Mouse (Mus musculus): ENCODE results near the gene Sdccag8. TPM values are rescaled to one million over a fixed set of nuclear protein-coding genes. Genes with fewer than 3 reads are reported as not detected.

Sdccag8 gene
- total RNA-seq (2021): 10 to 100 TPM; 11.2 to 12.7 TPM

DNA sequence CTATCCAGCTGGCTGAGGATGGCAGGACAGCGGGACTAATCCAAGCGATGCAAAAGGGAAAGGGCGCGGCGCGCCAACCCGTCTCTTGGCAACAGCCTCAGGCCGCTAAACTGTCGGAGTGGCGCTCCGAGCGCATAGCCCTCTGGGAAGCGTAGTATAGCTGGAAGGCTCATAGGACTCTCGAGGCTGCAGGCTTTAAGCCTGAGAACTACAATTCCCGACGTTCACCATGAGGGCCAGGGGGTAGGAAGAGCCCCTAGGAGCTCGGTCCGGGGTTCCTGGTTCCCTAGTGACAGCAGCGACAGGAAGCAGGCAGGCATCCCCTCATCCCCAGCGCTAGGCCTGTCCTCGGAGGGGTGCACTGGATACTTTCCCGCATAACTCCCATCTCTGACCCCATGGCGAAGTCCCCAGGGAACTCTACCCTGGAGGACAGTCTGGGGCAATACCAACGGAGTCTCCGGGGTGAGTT lies at the start of gene Sdccag8:
Gene Sdccag8 (plus strand): TSS at position 70 of the 472 bp plus-strand sequence.
- peak; percentile 94 to 96 for DNase-seq (ENCODE audit: extremely low spot score in 1 of 2, low spot score in 2 of 2)
- intact Hi-C loops (cut with DNase I): no loop called here

DNA sequence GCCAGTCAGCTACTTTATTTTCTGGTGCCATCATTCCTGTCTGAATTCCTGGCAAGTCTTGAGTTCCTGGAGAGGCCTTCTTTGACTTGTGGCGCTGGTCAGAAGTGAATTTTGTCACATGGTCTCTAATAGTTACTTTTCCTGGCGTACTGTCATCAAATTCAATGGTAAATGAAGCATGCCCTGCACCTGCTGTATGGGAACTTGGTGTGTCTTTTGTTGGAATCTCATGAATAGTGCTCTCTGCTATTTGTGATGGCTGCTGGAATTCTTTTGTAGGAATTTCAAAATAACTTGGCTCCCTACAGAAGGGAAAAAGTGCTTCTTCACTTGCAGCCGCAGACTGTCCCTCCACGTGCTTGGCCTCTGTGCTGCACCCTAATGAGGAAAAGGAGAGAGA lies 39.9 kb upstream of the Sdccag8 start:
- DNase-seq (ENCODE audit: extremely low spot score in 1 of 2, low spot score in 2 of 2): no peak
- intact Hi-C loops (cut with DNase I): no loop called here

DNA sequence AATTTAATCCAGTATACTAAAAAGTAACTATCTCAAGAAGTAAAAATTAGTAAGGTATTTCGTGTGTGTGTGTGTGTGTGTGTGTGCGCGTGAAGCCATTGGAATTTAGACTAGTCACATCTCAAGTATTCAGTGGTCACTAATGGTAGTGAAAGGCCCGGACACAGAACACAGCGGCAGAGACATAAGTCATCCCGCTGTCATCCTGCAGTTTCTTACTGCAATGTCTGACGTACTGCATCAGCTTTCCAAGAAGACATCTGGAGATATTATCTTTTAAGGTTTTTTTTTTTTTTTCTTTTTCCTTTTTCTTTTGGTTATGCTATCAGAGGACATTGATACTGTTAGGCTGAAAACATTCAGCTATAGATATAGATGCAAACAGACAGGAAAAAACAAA lies 25.1 kb upstream of the Sdccag8 start:
- no peak for DNase-seq (ENCODE audit: extremely low spot score in 1 of 2, low spot score in 2 of 2)
- intact Hi-C loops (cut with DNase I): no loop called here

DNA sequence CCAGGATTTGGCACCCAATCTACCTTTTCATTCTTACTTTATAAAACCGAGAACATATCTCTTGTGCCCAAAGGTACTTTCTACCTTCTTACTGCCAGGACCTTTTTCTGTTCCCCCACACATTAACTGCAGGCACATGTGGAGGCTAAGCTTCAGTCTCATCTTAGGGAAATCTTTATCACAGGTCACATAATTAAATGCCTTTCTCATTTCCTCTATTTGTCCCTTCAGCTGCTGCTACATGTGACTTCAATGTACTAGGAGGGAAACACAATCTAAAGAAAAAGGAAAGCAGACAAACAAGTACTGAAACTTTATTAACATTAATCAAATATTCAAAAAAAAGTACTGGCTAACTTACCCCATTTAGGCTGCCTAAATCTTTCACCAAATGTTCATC lies 22.3 kb upstream of the Sdccag8 start:
- no peak for DNase-seq (ENCODE audit: extremely low spot score in 1 of 2, low spot score in 2 of 2)
- intact Hi-C loops (cut with DNase I): no loop called here

DNA sequence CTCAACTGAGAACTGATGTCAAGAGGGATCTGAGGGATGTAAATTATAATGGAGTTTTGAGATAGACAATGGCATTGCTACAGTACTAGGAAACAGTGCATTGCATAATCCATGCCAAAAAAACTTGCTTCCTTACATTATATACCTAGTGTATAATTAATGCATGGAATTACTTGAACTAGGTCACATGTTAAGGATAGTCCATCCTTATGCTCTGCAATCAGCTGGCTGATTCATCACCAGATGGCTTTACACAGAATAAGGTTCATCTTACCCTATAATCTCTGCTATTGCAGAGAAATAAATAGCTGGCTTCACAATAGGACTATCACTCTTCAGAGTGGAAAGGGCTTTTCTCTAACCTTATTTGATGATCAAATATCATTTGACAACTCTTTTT lies 15.8 kb upstream of the Sdccag8 start:
- no peak for DNase-seq (ENCODE audit: extremely low spot score in 1 of 2, low spot score in 2 of 2)
- intact Hi-C loops (cut with DNase I): no loop called here

DNA sequence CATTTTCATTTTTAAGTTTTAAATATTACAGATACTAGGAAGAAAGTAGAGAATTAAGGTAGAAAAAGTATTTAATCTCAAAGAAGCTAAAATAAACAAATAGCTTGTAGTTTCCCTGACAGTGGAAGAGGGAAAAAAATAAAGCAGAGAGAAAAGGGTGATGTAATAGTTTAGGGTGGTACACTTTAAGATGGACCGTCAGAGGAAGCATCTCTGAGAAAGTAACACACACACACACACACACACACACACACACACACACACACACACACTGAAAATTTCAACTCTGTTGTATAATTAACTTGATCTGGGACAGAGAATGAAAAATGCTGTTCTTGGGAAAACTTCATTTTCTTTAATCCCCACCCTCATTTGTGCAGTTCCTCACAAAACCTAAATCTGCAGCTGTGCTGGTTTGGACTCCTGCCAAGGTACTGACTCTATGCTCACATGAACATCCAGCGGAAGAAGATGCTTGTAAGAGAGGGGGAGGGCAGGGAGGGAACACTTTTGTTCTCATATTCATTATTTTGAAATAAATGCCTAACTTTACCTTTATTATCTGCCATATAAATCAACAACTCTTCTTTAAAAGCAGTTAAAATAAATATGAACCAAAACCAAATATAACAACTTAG lies 13.6 kb upstream of the Sdccag8 start:
- intact Hi-C loops (cut with DNase I): no loop called here
- peak; percentile 52 to 74 for DNase-seq (ENCODE audit: extremely low spot score in 1 of 2, low spot score in 2 of 2)

DNA sequence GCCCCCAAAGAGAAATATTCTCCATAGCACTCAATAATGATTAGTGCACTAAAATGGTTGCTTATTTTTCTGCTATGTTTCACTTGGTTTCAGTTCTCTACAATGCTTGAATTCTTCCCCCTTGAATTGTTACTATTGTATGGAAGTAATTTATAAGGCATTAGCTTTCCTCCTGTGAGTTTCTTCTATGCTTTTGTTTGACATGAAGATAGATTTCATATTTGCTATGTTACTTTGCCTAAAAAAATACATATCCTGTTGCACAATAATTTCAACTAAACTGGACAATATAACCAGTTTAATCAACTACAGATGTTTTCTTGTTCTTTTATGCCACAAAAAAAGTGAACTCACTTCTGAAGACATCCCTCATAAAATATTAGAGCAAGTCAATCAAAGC lies 4.3 kb upstream of the Sdccag8 start:
- no peak for DNase-seq (ENCODE audit: extremely low spot score in 1 of 2, low spot score in 2 of 2)
- intact Hi-C loops (cut with DNase I): no loop called here

DNA sequence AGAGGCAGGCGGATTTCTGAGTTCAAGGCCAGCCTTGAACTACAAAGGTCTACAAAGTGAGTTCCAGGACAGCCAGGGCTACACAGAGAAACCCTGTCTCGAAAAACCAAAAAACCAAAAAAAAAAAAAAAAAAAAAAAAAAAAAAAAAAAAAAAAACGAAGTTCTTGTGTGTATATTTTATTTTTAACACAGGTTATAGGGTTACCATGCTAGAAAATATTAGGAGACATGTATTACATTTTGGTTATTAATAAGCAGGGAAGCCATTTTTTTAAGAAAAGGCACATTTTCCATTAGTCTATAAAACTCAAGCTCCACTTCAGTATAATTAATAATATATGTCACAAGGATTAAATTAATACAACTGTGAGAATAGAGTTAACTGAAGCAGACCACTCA lies 2.6 kb upstream of the Sdccag8 start:
- no peak for DNase-seq (ENCODE audit: extremely low spot score in 1 of 2, low spot score in 2 of 2)
- intact Hi-C loops (cut with DNase I): no loop called here

DNA sequence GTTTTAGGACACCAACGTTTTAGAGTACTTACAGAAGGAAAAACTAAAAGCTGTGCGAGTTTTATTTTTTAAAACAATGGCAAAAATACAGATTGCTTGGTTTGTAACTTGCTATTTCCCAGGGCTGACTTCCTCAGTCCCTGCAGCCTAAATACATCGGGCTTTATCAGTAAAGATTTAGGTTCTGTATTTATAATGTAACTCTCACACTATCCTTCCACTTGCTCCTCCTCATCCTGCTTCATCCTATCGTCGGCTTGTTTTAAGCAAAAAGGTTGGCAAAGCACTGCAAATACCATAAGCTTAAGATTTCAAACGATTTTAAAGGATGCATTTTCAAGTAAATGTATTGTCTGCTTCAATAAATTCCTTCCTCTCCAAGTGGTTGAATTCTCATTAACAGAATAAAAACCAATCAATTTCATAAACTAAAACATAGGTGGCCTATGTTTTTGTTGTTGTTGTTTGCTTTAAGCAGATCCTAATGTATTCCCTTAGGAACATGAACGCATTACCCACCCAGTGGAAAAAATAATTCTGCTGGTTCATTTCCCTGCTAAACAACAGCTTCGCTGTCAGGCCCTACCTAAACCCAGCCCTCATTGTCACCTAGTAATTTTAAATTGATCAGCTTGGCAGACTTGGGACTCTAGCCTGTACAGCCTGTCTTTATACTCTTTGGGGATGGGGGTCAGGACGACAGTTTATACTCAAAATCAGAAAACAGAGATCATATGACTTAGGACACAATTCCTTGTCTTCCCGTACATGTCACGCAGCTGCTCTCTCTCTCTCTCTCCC lies 1.8 kb upstream of the Sdccag8 start:
- intact Hi-C loops (cut with DNase I): no loop called here
- DNase-seq (ENCODE audit: extremely low spot score in 1 of 2, low spot score in 2 of 2): no peak

DNA sequence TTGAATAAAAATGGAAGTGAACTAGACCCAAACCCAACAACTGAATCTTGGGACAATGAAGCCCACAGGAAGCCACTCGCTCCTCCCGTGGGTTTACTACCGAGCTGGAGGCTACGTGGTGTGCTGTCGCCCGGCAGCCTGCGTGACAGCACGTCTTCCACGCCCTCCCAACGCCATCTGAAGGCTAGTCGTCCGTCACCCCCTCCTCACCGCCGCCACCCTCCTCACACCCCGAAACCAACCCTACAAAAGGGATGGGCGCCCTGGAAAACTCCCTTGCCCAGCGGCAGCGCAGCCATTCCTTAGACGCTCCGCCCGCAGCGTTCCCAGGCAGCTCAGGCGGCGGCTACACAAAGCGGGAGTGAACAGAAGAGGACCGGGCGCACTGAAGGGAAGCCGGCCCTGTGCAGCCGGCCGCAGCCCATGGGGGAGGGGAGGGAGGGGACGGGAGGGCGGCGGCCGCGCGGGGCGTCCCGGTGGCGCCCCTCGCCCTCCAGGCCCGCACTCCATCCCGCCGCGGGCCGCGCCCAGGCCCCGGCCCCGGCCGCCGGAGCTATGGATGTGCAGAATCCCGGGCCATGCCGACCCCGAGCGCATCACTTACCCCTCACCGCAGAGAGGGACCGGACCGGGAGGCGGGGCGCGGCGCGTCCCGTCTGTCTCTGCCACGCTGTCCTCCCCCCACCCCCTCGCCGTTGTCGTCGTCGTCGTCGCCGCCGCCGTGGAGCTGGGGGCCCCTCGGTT lies 996 bp upstream of the Sdccag8 start:
- intact Hi-C loops (cut with DNase I): no loop called here
- DNase-seq (ENCODE audit: extremely low spot score in 1 of 2, low spot score in 2 of 2): peak; percentile 69 to 86

DNA sequence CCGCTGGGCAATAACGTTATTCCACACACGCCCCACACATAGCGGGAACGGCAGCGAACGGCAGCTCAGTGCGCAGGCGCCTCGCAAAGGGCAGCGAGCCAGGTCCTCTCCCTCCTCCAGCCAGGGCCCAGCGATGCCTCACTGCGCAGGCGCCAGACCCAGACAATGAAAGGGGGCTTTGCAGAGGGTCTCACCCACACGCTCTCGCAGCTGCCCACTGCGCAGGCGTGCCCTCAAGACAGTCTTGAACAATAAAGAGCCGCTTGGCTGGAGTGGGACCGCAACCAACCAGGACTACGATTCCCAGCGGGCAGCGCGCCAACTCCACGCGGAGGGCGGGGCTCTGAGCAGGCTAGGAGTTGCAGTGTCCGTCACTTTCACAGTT lies 432 bp upstream of the Sdccag8 start, which contains the start of gene Cep170:
Gene Cep170 (minus strand): TSS at position 32 of the 385 bp plus-strand sequence.
- intact Hi-C loops (cut with DNase I): no loop called here
- DNase-seq (ENCODE audit: extremely low spot score in 1 of 2, low spot score in 2 of 2): peak; percentile 97 to 99

DNA sequence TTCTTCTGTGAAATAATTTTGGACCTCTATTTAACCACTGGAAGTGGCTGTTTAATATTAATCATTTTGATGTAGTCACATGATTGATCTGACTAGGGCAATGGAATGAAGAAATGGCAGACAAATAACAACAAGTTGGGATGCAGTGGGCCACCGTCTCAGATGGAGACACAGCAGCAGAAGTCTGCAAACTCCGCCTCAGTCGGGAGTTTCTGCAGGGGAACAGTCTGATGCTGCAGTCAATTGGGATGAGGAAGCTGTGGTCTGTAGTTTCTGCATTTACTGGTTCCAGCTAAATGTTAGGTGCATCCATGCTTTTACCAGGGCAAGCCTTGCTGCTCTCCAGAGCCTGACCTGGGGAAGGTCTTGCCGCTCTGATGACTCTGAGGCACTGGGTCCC lies 2.3 kb downstream of the Sdccag8 start:
- intact Hi-C loops (cut with DNase I): no loop called here
- DNase-seq (ENCODE audit: extremely low spot score in 1 of 2, low spot score in 2 of 2): no peak

DNA sequence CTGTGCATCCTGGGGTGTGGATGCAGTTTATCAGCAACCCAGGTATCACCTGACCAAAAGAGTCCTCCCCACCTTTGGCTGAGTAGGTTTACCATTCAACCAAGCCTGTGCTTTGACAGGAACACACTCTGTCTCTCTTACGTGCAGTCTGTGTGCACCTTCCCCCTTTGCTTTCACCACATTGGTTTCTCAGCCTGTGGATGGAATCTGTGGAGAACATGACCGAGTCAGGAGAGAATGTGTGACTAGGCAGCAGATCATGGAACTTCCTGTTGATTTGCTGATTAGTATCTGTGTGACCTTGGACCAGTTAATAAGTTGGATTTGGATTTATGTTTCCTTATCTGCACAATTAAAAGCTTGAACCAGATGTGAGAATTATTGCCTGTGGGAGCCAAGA lies 3.7 kb downstream of the Sdccag8 start:
- intact Hi-C loops (cut with DNase I): no loop called here

DNA sequence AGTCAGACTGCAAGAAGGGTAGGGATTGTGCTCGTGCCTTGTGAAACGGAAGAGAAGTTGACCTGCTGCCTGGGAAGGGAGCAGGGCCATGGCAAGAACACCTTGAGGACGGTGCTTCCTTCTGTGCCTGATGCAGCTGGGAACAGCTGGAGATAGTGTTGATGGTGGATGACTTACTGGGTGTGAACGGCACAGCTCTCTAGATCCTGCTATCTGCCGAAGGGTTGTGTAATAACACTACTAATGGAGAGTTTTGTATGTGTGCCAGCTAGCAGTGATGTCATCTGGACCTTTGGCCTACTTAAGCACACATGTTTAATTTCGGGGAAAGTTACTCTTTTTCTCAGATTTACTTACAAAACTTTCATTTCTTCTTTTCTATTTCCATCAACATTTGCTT lies 4.3 kb downstream of the Sdccag8 start:
- intact Hi-C loops (cut with DNase I): no loop called here
- DNase-seq (ENCODE audit: extremely low spot score in 1 of 2, low spot score in 2 of 2): no peak

More for the DNA sequence above, 3.7 kb downstream of the Sdccag8 start:
- no peak for DNase-seq (ENCODE audit: extremely low spot score in 1 of 2, low spot score in 2 of 2)

DNA sequence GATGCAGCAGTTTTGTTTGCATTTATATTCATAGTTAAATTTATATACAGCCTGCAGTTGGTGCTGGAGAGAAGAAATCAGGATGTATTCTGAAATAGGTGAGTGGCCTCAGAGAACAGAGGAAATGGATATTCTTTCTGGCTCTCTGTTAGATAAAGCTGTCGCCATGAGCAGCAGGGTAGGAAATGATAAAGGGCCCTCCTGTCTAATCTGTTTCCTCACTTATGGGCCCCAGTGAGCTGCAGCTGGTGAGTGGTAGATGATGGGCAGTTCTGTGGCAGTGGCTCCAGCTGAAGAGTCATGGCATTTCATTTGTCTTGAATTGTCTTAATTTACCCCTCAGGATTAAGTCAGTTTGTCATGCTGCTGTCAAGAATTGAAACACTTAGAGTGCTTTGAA lies 7.5 kb downstream of the Sdccag8 start:
- no peak for DNase-seq (ENCODE audit: extremely low spot score in 1 of 2, low spot score in 2 of 2)
- intact Hi-C loops (cut with DNase I): no loop called here

DNA sequence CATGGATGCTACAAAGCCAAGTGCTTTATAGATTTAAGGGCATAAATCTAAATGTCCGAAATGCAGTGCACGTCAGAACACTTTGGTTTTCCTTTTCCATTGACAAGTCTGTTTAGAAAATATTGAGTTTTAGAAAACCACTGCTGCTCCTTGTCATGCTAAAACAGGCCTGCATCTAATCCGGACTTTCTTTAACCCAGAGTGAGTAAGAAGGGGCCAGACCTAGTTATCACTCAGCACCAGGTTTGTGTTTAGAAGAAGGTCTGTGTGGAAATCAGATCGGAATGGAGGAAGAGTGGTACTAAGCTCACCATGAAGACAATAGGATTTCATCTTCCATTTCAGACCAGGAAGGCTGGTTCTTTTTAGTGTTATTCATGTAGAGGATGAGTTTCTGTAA lies 8.5 kb downstream of the Sdccag8 start:
- no peak for DNase-seq (ENCODE audit: extremely low spot score in 1 of 2, low spot score in 2 of 2)
- intact Hi-C loops (cut with DNase I): no loop called here

DNA sequence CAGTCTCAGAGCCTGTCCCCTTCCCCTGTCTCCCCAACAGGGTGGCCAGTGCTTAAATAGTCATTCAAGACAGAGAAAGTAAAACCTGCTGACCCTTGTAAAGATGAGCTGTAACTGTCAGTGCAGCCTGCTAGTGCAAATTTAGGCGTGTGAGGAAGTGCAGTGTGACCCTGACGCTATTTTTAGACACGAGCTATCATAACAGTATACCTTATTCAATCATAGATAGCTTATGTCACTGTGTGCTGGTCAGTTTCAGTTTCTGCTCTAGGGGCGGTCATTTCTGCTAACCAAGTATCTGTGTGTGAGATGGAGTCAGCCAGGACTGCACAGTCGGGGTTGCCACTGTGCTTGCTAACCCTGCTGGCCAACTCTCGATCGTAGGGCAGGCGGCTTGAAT lies 9.4 kb downstream of the Sdccag8 start:
- intact Hi-C loops (cut with DNase I): no loop called here
- no peak for DNase-seq (ENCODE audit: extremely low spot score in 1 of 2, low spot score in 2 of 2)

DNA sequence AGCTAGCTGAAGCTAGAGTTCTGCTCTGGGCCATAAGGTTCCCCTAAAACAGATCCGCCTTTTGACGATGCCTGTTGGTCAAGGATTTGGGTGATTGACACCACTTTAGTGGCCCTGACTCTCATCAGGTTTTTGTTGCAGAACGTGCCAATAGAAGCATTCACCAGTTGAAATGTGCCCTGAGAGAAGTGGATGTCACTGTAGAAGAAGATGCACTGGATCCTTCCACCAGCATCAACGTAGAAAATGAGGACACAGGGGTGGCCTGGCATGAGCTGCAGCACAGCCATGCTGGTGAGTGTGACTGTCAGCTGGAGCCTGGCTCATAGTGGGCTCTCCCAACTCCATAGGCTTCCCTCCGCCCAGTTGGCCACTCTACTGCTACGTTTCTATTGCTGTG lies 10.2 kb downstream of the Sdccag8 start:
- no peak for DNase-seq (ENCODE audit: extremely low spot score in 1 of 2, low spot score in 2 of 2)
- intact Hi-C loops (cut with DNase I): no loop called here

DNA sequence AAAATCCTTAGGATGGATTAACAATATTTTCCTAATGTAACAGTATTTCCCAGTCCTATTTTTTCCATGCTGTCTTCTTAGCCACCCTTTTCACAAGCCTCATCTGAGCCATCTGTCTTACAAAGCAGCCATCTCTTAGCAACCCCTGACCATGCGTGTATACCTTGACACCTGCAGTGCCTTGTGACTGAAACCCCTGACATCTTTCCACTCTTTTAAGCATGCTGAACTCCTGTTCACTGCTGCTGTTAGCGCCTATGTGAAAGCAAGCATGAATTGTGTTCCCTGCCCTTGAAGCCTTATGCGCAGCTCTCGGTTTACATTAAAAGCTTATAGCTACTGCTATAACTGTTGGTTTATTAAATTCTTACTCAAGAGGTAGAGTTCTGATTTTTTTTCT lies 10.6 kb downstream of the Sdccag8 start:
- intact Hi-C loops (cut with DNase I): no loop called here
- no peak for DNase-seq (ENCODE audit: extremely low spot score in 1 of 2, low spot score in 2 of 2)

DNA sequence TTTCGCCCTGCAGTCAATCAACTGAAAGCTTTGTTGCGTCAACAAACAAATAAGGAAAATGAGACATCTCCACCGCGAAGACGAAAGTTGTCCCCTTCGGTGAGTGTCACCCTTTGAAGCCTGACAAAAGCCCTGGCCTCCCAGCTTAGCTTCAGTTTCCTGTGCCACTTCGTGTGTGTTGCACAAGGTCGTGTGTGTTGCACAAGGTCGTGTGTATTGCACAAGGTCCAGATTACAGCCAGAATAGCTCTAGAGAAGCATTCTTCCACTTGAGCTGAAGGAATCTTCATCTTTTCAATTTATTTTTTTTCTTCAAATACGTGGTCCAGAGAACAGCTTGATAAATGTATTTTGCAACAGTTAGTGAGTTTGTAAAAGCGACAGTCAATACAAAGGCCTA lies 11.7 kb downstream of the Sdccag8 start:
- no peak for DNase-seq (ENCODE audit: extremely low spot score in 1 of 2, low spot score in 2 of 2)
- intact Hi-C loops (cut with DNase I): no loop called here
